Mouse (Mus musculus): Measurements from ENCODE around the gene Yipf2.
"Not testable (repeated sequence)": the region's sequence is repeated elsewhere in the genome, so short reads cannot be mapped to it uniquely, and the experiment has no call there.

Gene Yipf2

DNA sequence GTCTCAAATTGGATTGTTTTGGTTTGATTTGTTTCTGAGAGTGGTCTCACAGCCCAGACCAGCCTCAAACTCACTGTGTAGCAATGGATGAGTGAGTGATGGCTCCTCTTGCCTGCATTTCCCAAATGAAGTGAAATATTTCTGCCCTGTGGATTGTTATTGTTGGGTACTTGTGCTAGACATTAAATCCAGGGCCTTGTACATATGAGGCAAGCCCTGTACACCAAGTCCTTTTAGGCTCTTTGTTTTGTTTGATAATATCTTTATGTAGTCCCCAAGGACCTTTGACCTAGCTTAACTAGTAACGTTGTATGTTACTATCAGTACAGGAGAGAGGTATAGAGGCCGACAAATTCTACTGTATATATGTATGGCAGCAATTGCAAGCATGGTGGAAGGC is 2.2 kb upstream of the Yipf2 start:
- DNase-seq: no peak

DNA sequence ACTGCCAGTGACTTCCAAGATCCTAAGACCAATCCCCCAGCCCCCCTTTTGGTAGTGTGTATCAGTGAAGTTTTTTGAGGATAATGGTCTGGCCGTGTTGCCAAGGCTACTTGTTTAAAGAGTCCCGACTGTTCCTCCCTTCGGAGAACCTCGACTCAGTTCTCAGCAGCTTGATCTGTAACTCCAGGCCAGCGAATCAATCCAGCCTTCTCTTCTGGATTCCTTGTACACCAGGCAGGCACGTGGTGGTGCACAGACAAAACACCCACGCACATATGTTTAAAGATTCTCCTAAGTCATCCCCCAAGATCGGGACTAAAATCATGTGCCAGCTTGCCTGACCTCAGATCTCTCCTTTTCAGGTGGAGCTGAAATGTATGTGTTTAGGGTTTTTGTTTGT is 1.7 kb upstream of the Yipf2 start:
- not testable (repeated sequence) for DNase-seq

DNA sequence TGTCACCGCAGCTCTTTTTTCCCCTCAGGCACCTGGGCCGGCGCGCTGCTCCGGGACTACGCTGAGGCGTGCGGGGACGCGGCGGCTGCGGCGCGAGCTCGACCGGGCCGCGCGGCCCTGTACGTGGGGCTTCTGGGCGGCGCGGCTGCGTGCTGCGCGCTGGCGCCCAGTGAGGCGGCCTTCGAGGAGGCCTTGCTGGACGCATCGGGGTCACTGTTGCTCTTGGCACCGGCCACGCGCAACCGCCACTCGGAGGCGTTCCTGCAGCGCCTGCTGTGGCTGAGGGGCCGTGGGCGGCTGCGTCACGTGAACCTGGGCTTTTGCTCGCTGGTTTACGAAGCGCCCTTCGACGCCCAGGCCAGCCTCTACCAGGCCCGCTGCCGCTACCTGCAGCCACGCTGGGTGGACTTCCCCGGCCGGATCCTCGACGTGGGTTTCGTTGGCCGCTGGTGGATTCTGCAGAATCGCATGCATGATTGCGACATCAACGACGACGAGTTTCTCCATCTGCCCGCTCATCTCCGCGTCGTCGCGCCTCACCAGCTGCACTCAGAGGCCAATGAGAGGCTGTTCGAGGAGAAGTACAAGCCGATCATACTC is 594 bp upstream of the Yipf2 start:
- DNase-seq: peak; percentile 76

DNA sequence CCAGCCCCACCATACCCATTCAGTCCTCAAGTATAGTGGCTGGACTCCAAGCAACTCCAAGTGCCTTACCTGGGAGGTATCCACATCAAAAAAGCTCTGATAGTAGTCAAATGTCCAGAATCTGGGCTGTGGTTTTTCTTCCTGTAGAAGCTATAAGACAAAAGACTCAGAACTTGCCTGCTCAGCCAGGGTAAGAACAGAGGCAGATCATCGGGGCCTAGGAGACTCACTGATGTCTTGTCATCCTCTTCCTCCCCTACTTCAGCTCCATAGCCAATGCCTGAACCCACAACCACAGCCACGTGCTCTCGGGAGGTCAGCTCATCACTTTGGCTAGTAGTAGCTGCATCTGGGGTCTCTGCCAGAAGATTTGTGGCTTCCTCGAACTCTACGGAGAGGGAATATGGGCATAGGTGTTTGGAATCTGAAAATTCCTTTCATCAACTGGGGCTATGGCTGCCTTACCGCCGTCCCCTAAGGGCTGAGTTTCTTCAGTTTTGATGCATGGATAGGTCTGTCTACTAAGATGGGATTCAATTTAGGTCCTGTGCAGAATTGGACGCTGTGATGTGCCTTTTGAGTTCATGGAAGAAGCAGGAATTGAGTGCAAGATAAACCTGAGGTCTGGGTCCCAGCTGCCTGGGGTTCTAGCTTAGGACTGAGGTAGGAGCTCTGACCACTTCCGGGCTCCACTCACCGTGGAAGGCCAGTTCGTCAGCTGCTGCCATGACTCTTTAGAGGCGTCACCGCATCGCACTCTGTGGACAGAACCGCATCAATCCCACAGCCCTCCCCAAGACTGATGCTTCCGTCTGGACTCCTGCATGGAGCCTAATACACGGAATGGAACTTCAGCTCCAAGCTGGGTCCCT is 561 bp downstream of the Yipf2 start:
- no peak for DNase-seq

GRCm38 (mm10) chr9:21591127-21591830 is 1.3 kb downstream of the Yipf2 start:
- DNase-seq: no peak

DNA sequence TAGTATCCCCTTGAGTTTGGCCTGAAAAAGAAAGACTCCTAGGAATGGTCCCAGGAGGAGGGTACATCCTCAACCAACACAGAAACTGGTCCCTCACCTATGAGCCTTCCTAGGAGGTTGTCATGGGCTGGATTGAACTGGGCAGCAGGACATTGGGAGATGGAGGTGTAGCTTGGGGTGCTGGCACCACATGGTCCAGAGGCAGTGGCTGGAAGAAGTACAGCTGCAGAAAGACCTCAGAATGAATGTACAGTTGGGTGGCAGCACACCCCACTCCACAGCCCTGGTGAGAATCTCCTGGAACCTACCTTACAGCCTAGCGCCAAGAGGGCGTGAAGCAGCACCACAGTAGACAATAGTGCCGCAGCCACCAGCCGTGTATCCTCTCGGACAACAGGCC is 3.1 kb downstream of the Yipf2 start:
- no peak for DNase-seq

DNA sequence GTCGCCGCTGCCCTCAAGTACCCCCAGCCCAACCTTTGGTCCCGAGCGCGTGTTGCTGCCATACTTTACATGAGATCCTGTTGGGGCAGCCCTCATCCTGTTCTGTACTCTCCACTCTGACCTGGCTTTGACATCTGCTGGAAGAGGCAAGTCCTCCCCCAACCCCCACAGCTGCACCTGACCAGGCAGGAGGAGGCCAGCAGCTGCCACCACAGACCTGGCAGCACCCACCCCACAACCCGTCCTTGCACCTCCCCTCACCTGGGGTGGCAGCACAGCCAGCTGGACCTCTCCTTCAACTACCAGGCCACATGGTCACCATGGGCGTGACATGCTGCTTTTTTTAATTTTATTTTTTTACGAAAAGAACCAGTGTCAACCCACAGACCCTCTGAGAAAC is 4.3 kb downstream of the Yipf2 start:
- DNase-seq: no peak

GRCm38 (mm10) chr9:21587678-21588349 is 4.8 kb downstream of the Yipf2 start:
- peak; percentile 34 for DNase-seq

- DNase-seq: no peak
These were observed 7.2 kb downstream of the Yipf2 start for GRCm38 (mm10) chr9:21585401-21585800.

DNA sequence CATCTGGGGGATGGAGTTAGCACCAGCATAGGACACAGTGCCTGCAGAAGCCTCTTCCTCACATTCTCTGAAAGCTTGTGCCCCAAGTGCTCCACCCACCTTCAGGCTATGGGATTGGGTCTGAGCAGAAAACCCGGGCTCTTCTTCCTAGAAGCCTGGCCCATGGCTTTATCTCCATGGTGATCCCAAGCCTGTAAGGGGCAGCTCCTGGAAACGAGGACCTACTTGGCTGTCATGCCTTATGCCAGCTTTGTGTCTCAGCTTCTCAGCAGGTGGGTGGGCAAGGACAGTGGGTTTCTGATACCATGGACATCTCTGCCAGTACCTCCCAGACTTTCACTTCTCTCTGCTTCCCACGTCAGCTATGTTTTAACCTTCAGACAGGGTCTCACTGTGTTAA is 14.4 kb downstream of the Yipf2 start:
- DNase-seq: no peak

DNA sequence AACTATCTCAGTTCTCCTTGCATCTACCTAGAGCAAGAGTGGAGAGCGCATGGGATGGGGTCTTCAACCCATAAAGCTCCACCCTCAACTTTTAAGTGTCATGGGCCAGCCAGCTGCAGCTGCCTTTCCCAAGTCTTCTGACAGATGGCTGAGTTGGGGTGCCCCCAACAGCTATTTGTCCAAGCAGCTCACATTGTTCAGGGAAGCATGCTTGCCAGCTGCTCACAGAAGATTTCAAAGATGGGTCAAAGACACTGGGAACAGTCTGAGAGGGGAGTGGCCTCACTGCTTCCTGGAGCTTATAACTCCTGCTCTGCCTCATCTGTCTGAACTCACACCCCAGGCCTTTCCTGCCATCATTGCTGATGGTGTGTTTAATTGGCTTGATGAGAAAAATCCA is 16.3 kb downstream of the Yipf2 start:
- DNase-seq: no peak

- DNase-seq: no peak
These were observed 17.4 kb downstream of the Yipf2 start for GRCm38 (mm10) chr9:21575253-21575652.

DNA sequence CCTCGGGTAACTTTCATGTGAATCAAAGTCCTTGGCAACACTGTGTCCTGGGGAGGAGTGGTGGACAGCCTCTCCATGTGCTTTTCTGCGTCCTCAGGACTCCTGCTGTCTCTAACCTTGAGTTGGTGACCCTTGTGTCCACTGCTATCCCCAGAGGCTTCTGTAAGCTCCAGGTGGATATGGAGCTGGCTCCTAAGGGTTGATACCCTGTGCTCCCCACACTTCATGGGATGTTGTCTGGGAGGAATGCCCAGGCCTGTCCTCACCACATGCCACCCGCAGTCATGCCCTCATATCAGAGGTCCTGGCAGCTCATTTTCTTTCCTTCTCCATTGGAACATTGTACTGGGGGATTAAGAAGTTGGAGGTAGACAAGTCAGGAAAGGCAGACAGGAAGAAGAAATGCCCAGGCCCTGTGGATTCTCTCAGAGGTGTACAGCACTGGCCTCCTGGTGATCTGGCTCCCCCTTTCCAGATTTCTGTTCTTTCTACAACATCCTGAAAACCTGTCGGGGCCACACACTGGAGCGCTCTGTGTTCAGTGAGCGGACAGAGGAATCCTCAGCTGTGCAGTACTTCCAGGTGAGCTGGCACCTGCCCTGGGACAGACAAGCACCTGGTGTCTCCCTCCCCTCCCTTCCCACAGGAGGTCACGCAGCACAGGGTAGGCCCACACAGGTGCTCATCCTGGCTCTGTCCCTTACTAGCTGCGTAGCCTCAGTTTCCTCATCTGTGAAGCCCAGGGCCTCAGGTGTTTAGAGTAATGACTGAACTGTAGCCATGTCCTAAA is 18.4 kb downstream of the Yipf2 start:
- DNase-seq: no peak

- DNase-seq: no peak
These were observed 23.9 kb downstream of the Yipf2 start for GRCm38 (mm10) chr9:21568657-21569255.

DNA sequence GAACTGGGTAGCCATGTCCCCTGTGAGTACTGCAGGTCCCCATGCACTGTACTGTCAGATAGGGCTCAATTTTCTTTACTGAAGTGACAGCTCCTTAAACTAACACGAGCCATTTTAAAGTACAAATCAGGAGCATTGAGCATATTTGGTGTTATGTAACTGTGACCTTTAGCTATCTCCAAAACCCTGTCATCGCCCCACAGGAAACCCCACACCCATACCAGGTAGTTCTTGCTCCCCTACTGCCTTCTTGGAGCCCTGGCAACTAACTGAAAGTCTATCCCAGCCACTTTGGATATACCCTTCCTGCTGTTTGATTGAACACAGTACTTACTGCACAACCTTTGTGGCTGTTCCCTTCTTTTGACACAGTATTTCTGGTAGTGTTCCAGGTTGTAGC is 25.6 kb downstream of the Yipf2 start:
- DNase-seq: no peak

GRCm38 (mm10) chr9:21566538-21566937 is 26.1 kb downstream of the Yipf2 start:
- no peak for DNase-seq

GRCm38 (mm10) chr9:21565004-21565586 is 27.5 kb downstream of the Yipf2 start:
- no peak for DNase-seq

- no peak for DNase-seq
These were observed 28.2 kb downstream of the Yipf2 start for GRCm38 (mm10) chr9:21564420-21564819.

DNA sequence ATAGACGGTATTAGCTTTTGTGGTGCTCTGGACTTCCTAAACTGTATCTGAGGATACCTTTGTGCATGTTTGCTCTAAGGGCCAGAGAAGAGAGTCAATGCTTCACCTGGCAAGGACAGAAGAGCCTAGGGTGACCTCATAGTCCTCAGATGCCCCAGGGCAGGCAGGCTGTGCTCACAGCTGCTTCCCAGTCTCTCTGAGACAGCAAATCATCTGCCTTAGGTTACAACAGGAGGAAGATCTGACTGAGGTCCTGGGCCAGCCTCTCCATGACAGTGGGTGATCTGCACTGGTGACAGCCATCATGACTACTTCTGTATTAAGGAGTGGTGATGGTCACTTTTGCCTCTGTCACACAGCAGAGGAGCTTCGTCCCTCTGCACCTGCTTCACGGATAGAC is 33.5 kb downstream of the Yipf2 start:
- DNase-seq: no peak

DNA sequence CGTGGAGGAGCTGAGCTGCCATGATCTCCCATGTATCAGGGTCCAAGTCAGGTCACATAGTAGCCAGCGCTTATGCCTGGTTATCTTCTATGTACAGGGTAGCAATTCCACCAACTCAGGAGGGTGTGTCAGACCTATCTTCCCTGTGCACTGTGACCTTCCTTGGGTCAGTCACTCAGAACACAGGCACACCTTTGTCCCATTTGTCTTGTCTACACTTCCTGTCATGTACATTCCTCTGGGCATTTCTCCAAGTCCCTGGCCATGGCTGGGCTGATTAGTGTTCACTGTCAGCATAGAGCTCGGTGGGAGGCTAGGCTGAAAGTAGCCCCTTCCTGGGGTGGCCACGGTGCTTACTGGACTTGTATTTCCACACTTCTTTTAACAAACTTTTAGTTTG is 34.3 kb downstream of the Yipf2 start:
- no peak for DNase-seq

GRCm38 (mm10) chr9:21557556-21557955 is 35.1 kb downstream of the Yipf2 start:
- DNase-seq: no peak

GRCm38 (mm10) chr9:21556996-21557395 is 35.6 kb downstream of the Yipf2 start:
- no peak for DNase-seq

Measured in right cerebral cortex, adult 18-20 months (tissue).